Mouse (Mus musculus): ENCODE measurements at regions not wholly inside any gene's neighbourhood (a gene's known extent, or its start where the extent isn't known, plus 50 kb on each side); places are given as distances from the start of the nearest gene placed in this dataset.

GRCm38 (mm10) chr1:60627367-60627766 is 60.5 kb upstream of the Raph1 start:
- DNase-seq, result no peak

GRCm38 (mm10) chr1:60625698-60626486 is 59.0 kb upstream of the Raph1 start:
- no peak for DNase-seq

GRCm38 (mm10) chr1:60624231-60624630 is 57.3 kb upstream of the Raph1 start:
- no peak for DNase-seq

GRCm38 (mm10) chr1:60623440-60624016 is 56.6 kb upstream of the Raph1 start:
- DNase-seq, result no peak

- DNase-seq, result no peak
Measured at GRCm38 (mm10) chr1:60621770-60622169, 54.9 kb upstream of the Raph1 start.

GRCm38 (mm10) chr1:60621064-60621726 is 54.3 kb upstream of the Raph1 start:
- DNase-seq, result no peak

GRCm38 (mm10) chr1:60618389-60618788 is 51.5 kb upstream of the Raph1 start:
- DNase-seq, result no peak

- no peak for DNase-seq
Measured at GRCm38 (mm10) chr1:60616916-60617315, 50.0 kb upstream of the Raph1 start.
